Mouse (Mus musculus): ENCODE data around the gene Exph5.

Exph5 gene

GRCm38 (mm10) chr9:53301269-53301720, at the start of gene Exph5:
Gene Exph5 (plus strand): TSS chr9:53301670.
- peaks cover 25% of the 10 kb centered on the region for H3K27me3 ChIP-seq (ENCODE audit: insufficient read depth, low read length)
- H3K4me3 ChIP-seq (replicated peaks; ENCODE audit: low read length) = peak within 1 kb of the TSS; percentile 75
- no peaks in the 10 kb centered on the region for H3K36me3 ChIP-seq (ENCODE audit: insufficient read depth, low read length)
- H3K9me3 ChIP-seq (ENCODE audit: low read length) = no peaks in the 10 kb centered on the region
- peaks cover 20% of the 10 kb centered on the region for H3K4me1 ChIP-seq (replicated peaks; ENCODE audit: low read depth, low read length)
- TF ChIP-seq NANOG (IDR thresholded peaks at IDR 0.05; ENCODE audit: borderline replicate concordance, low read length) (no peak), POU5F1 (IDR thresholded peaks at IDR 0.05; ENCODE audit: borderline replicate concordance, low read length) (no peak), CTCF (conservative IDR thresholded peaks at IDR 0.05; ENCODE audit: low read length) (no peak)

- no peak overlapping the region for H3K4me3 ChIP-seq (replicated peaks; ENCODE audit: low read length)
- no peak for TF ChIP-seq NANOG (IDR thresholded peaks at IDR 0.05; ENCODE audit: borderline replicate concordance, low read length)
- TF ChIP-seq CTCF (conservative IDR thresholded peaks at IDR 0.05; ENCODE audit: low read length) = peak; percentile 76
- no peaks in the 10 kb centered on the region for H3K36me3 ChIP-seq (ENCODE audit: insufficient read depth, low read length)
- H3K4me1 ChIP-seq (replicated peaks; ENCODE audit: low read depth, low read length) = peaks cover 28% of the 10 kb centered on the region
- no peaks in the 10 kb centered on the region; the same call in 1 of the 2 replicates for H3K27me3 ChIP-seq (ENCODE audit: insufficient read depth, low read length)
- no peaks in the 10 kb centered on the region for H3K9me3 ChIP-seq (ENCODE audit: low read length)
These were observed 47.1 kb upstream of the Exph5 start for GRCm38 (mm10) chr9:53254368-53254767.

- TF ChIP-seq NANOG (IDR thresholded peaks at IDR 0.05; ENCODE audit: borderline replicate concordance, low read length) = no peak
- TF ChIP-seq POU5F1 (IDR thresholded peaks at IDR 0.05; ENCODE audit: borderline replicate concordance, low read length) = no peak
- TF ChIP-seq CTCF (conservative IDR thresholded peaks at IDR 0.05; ENCODE audit: low read length) = no peak
- H3K4me3 ChIP-seq (replicated peaks; ENCODE audit: low read length) = no peak overlapping the region
- no peaks in the 10 kb centered on the region for H3K36me3 ChIP-seq (ENCODE audit: insufficient read depth, low read length)
- H3K9me3 ChIP-seq (ENCODE audit: low read length) = no peaks in the 10 kb centered on the region
- no peaks in the 10 kb centered on the region; the same call in 1 of the 2 replicates for H3K27me3 ChIP-seq (ENCODE audit: insufficient read depth, low read length)
- peaks cover 53% of the 10 kb centered on the region for H3K4me1 ChIP-seq (replicated peaks; ENCODE audit: low read depth, low read length)
These were observed 44.7 kb upstream of the Exph5 start for GRCm38 (mm10) chr9:53256690-53257305.

- Histone ChIP-seq H3K4me3 (replicated peaks; ENCODE audit: low read length) (0 out of 2 replicates have a peak overlapping the region, but pooled peaks have one; percentile 14), H3K4me1 (replicated peaks; ENCODE audit: low read depth, low read length) (peaks cover 60% of the 10 kb centered on the region), H3K27me3 (ENCODE audit: insufficient read depth, low read length) (0 out of 2 replicates have a peak, but pooled peaks cover 2% of the 10 kb centered on the region), H3K9me3 (ENCODE audit: low read length) (no peaks in the 10 kb centered on the region), H3K36me3 (ENCODE audit: insufficient read depth, low read length) (no peaks in the 10 kb centered on the region)
- TF ChIP-seq CTCF (conservative IDR thresholded peaks at IDR 0.05; ENCODE audit: low read length) (no peak), POU5F1 (IDR thresholded peaks at IDR 0.05; ENCODE audit: borderline replicate concordance, low read length) (peak; percentile 30; the same call in 1 of the 2 replicates), NANOG (IDR thresholded peaks at IDR 0.05; ENCODE audit: borderline replicate concordance, low read length) (no peak)
These were observed 43.7 kb upstream of the Exph5 start for GRCm38 (mm10) chr9:53257772-53258171.

GRCm38 (mm10) chr9:53258199-53258598, 43.3 kb upstream of the Exph5 start:
- Histone ChIP-seq H3K27me3 (ENCODE audit: insufficient read depth, low read length) (peaks cover 4% of the 10 kb centered on the region; the same call in 1 of the 2 replicates), H3K36me3 (ENCODE audit: insufficient read depth, low read length) (no peaks in the 10 kb centered on the region), H3K4me1 (replicated peaks; ENCODE audit: low read depth, low read length) (peaks cover 65% of the 10 kb centered on the region), H3K9me3 (ENCODE audit: low read length) (no peaks in the 10 kb centered on the region), H3K4me3 (replicated peaks; ENCODE audit: low read length) (no peak overlapping the region)
- TF ChIP-seq NANOG (IDR thresholded peaks at IDR 0.05; ENCODE audit: borderline replicate concordance, low read length) (no peak), CTCF (conservative IDR thresholded peaks at IDR 0.05; ENCODE audit: low read length) (no peak), POU5F1 (IDR thresholded peaks at IDR 0.05; ENCODE audit: borderline replicate concordance, low read length) (no peak)

GRCm38 (mm10) chr9:53264387-53264786, 37.1 kb upstream of the Exph5 start:
- no peaks in the 10 kb centered on the region for H3K9me3 ChIP-seq (ENCODE audit: low read length)
- peaks cover 6% of the 10 kb centered on the region; the same call in 1 of the 2 replicates for H3K27me3 ChIP-seq (ENCODE audit: insufficient read depth, low read length)
- TF ChIP-seq NANOG (IDR thresholded peaks at IDR 0.05; ENCODE audit: borderline replicate concordance, low read length) = no peak; the same call in 1 of the 2 replicates
- no peak for TF ChIP-seq POU5F1 (IDR thresholded peaks at IDR 0.05; ENCODE audit: borderline replicate concordance, low read length)
- no peak for TF ChIP-seq CTCF (conservative IDR thresholded peaks at IDR 0.05; ENCODE audit: low read length)
- peaks cover 67% of the 10 kb centered on the region for H3K4me1 ChIP-seq (replicated peaks; ENCODE audit: low read depth, low read length)
- no peak overlapping the region for H3K4me3 ChIP-seq (replicated peaks; ENCODE audit: low read length)
- no peaks in the 10 kb centered on the region for H3K36me3 ChIP-seq (ENCODE audit: insufficient read depth, low read length)

GRCm38 (mm10) chr9:53265589-53265988, 35.9 kb upstream of the Exph5 start:
- H3K4me1 ChIP-seq (replicated peaks; ENCODE audit: low read depth, low read length) = peaks cover 55% of the 10 kb centered on the region
- TF ChIP-seq NANOG (IDR thresholded peaks at IDR 0.05; ENCODE audit: borderline replicate concordance, low read length) (peak; percentile 96), POU5F1 (IDR thresholded peaks at IDR 0.05; ENCODE audit: borderline replicate concordance, low read length) (no peak)
- H3K27me3 ChIP-seq (ENCODE audit: insufficient read depth, low read length) = peaks cover 6% of the 10 kb centered on the region; the same call in 1 of the 2 replicates
- no peak overlapping the region for H3K4me3 ChIP-seq (replicated peaks; ENCODE audit: low read length)
- H3K36me3 ChIP-seq (ENCODE audit: insufficient read depth, low read length) = no peaks in the 10 kb centered on the region
- no peaks in the 10 kb centered on the region for H3K9me3 ChIP-seq (ENCODE audit: low read length)

- Histone ChIP-seq H3K36me3 (ENCODE audit: insufficient read depth, low read length) (no peaks in the 10 kb centered on the region), H3K4me1 (replicated peaks; ENCODE audit: low read depth, low read length) (peaks cover 39% of the 10 kb centered on the region), H3K4me3 (replicated peaks; ENCODE audit: low read length) (no peak overlapping the region), H3K27me3 (ENCODE audit: insufficient read depth, low read length) (peaks cover 4% of the 10 kb centered on the region; the same call in 1 of the 2 replicates), H3K9me3 (ENCODE audit: low read length) (no peaks in the 10 kb centered on the region)
- TF ChIP-seq NANOG (IDR thresholded peaks at IDR 0.05; ENCODE audit: borderline replicate concordance, low read length) = no peak
- no peak for TF ChIP-seq POU5F1 (IDR thresholded peaks at IDR 0.05; ENCODE audit: borderline replicate concordance, low read length)
- TF ChIP-seq CTCF (conservative IDR thresholded peaks at IDR 0.05; ENCODE audit: low read length) = no peak
These were observed 33.4 kb upstream of the Exph5 start for GRCm38 (mm10) chr9:53268036-53268435.

All from E14TG2a.4 (cell line).